Mouse (Mus musculus) forebrain, postnatal 0 days (tissue): ENCODE results near the gene Mrm1. TPM values are rescaled to one million over a fixed set of nuclear protein-coding genes. Genes with fewer than 3 reads are reported as not detected.

ENCODE experiments used
- ATAC-seq: fragments of 200-750 bp; cut with Nextera tagmentation; 2 replicates; pipeline ENCODE4 v1.8.0; 2017; ENCODE audit warnings: mild to moderate bottlenecking, moderate library complexity
- DNase-seq: peaks from one replicate; pipeline ENCODE4 v3.0.0-alpha.2; 2015
- H3K27ac ChIP-seq: fragments of 300-500 bp; sonication (generic); 2 replicates; pipeline ENCODE4 v1.5.1; 2014; ENCODE audit warnings: low read depth, mild to moderate bottlenecking, antibody characterized with exemption, low read length, moderate library complexity, mixed read lengths
- H3K27me3 ChIP-seq: fragments of 300-500 bp; sonication (generic); 2 replicates; pipeline ENCODE4 v1.6.1; 2014; ENCODE audit warnings: mild to moderate bottlenecking, low read length, mixed read lengths; ENCODE audit not compliant: insufficient read depth
- H3K36me3 ChIP-seq: fragments of 300-500 bp; sonication (generic); 2 replicates; pipeline ENCODE4 v1.6.1; 2014; ENCODE audit warnings: mild to moderate bottlenecking, moderate library complexity; ENCODE audit not compliant: insufficient read depth
- H3K4me1 ChIP-seq: fragments of 300-500 bp; sonication (generic); 2 replicates; pipeline ENCODE4 v1.6.1; 2014; ENCODE audit warnings: antibody characterized with exemption; ENCODE audit not compliant: insufficient read depth
- H3K4me2 ChIP-seq: fragments of 300-500 bp; sonication (generic); 2 replicates; pipeline ENCODE4 v1.6.1; 2014; ENCODE audit warnings: low read depth, mild to moderate bottlenecking, moderate library complexity
- H3K4me3 ChIP-seq: fragments of 300-500 bp; sonication (generic); 2 replicates; pipeline ENCODE4 v1.5.1; 2014; ENCODE audit warnings: low read depth, low read length, mixed read lengths
- H3K9ac ChIP-seq: fragments of 300-500 bp; sonication (generic); 2 replicates; pipeline ENCODE4 v1.6.1; 2014; ENCODE audit warnings: mild to moderate bottlenecking
- H3K9me3 ChIP-seq: fragments of 300-500 bp; sonication (generic); 2 replicates; pipeline ENCODE4 v1.6.1; 2016; ENCODE audit warnings: low read length
- CTCF ChIP-seq: sonication (generic); IDR thresholded peaks from 2 replicates; pipeline ENCODE4 v1.5.1; 2016; ENCODE audit warnings: antibody characterized with exemption, control low read depth, low read depth
- WGBS: fragments of 180-500 bp; shearing (Covaris S2); extraction: QIAGEN DNeasy Blood & Tissue Kit; methylation state at CpG from one replicate; pipeline ENCODE4 v1.1.7; 2014; 5-methylcytosine and 5-hydroxymethylcytosine counted together
- polyA plus RNA-seq: library from polyadenylated mRNA; unstranded; fragments of >200 nt; fragmentation: Nextera tagmentation; extraction: Ambion mirVana; gene quantifications from 2 replicates; pipeline ENCODE4 v1.2.1, GENCODE M21; 2015
- total RNA-seq: library from RNA; depleted of rRNA; stranded (reverse); fragments of >200 nt; gene quantifications from 2 replicates; pipeline ENCODE4 v1.2.3, GENCODE M21; 2014

The Mrm1 gene
- total and polyA plus RNA-seq, 2 experiments from 2014 or later, result 12.8 to 14.6 TPM

DNA sequence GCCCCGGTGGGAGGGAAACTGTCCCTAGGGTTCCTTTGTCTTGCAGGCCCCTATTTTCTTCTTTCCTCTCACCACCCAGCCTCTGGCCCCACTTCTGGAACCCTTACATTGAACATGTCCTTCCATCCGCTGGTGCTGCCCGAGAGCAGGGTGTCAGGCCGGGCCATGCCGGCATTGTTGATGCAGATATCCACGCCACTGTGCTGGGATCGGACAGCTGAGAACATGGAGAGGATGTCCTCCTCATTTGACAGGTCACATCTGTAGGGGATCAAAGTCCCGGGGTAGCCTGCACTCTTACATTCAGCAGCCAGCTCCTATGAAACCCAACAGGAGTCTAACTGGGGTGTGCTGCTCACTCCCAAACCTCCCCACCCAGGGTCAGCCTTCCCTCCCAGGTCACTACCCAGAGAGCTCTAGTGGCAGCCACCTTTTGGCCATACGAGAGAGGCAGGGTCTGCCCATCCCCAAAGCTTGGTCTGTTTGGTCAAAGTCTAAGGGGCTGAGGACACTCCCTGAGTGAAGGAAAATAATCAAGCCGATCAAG, 6.0 kb upstream of the Mrm1 start:
- Histone ChIP-seq H3K4me3 (no peak overlapping the region), H3K9me3 (no peaks in the 10 kb centered on the region), H3K27me3 (no peaks in the 10 kb centered on the region), H3K4me1 (no peaks in the 10 kb centered on the region; the same call in none of the 2 replicates), H3K27ac (no peak overlapping the region), H3K36me3 (no peaks in the 10 kb centered on the region), H3K9ac (no peak overlapping the region), H3K4me2 (no peak overlapping the region)
- no peak for DNase-seq
- no peak for ATAC-seq
- TF ChIP-seq CTCF, result no peak
- WGBS, result 94% methylated on average over 10 of the region's 10 CpGs

DNA sequence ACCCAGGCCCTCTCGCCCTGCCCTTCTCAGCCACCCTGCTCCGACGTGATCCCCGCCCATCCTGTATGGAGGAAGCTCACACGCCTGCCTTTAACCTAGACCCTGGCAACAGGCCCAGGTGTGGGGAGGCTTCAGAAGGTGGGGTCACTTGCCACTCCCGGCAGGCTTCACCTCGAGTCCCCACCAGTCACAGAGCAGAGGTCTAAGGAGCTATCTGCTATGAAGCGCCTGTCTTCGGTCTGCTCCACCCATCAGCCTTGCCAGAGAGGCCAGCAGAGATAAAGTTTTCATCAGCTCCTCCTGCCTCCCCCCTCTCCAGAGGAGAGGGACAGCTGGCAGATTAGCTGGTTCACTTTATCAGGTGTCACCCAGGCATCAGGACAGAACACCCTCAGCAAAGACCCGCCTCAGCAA, 4.2 kb upstream of the Mrm1 start:
- 70% methylated on average over 10 of the region's 10 CpGs for WGBS
- no peaks in the 10 kb centered on the region for H3K9me3 ChIP-seq
- no peak overlapping the region for H3K4me2 ChIP-seq
- H3K9ac ChIP-seq, result no peak overlapping the region
- no peaks in the 10 kb centered on the region; the same call in 1 of the 2 replicates for H3K4me1 ChIP-seq
- ATAC-seq, result no peak
- no peaks in the 10 kb centered on the region for H3K27me3 ChIP-seq
- no peak overlapping the region for H3K27ac ChIP-seq
- TF ChIP-seq CTCF, result no peak
- no peaks in the 10 kb centered on the region for H3K36me3 ChIP-seq
- H3K4me3 ChIP-seq, result no peak overlapping the region
- DNase-seq, result no peak

DNA sequence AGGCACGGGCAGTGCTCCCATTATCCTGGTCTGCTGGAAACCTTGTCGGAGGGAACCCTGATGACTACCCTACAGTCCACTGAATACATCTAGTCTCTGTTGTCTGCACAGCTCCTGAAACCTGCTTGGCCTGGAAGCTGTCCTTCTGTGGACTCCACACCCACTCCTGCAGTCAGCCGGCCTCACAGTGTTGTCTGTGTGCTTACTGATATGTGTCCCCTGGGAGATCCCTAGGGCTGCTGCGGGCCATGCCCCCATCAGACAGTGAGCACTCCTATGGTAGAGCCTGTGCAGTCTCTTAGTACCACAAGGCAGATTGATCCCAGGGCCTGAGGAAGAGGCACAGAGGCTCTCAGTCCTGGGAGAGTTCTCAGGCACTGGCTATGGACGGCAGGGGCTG, 3.2 kb upstream of the Mrm1 start:
- DNase-seq (no peak), ATAC-seq (no peak)
- Histone ChIP-seq H3K27ac (no peak overlapping the region), H3K27me3 (no peaks in the 10 kb centered on the region), H3K9ac (no peak overlapping the region), H3K9me3 (no peaks in the 10 kb centered on the region), H3K36me3 (no peaks in the 10 kb centered on the region), H3K4me3 (no peak overlapping the region), H3K4me2 (no peak overlapping the region), H3K4me1 (0 out of 2 replicates have a peak, but pooled peaks cover 3% of the 10 kb centered on the region)
- 85% methylated on average over 5 of the region's 5 CpGs for WGBS
- TF ChIP-seq CTCF, result no peak

DNA sequence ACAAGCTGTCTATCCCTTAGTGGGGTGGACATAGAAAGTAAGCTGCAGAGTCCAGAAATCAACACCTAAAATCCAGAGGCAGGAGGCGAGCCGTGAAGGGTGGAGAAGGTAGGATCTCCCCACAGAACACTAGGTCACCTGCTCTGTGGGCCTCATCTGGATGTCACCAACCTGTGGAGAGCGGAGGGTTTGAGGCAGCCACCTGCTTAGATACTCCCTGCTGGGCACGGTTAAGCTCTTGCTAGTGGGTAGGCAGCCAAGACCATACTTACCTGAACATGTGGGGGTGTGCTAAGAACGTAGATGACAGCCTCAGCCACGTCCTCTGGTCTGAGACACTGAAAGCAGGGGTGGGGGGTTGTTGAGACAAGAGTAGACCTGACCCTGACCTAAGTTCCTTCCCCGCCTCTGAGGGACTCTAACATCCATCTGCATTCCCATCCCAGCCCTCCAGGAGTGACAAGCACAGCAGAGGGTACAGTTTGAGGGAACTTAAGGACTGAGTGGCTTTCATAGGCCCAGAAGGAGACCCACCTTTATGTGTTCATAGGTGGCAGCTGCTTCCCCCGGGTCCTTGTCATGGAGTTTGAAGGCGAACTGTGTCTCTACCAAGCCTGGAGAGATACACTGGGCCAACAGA, 1.9 kb upstream of the Mrm1 start:
- H3K4me1 ChIP-seq, result 0 out of 2 replicates have a peak, but pooled peaks cover 3% of the 10 kb centered on the region
- no peak overlapping the region for H3K9ac ChIP-seq
- ATAC-seq (no peak), DNase-seq (no peak)
- no peaks in the 10 kb centered on the region for H3K36me3 ChIP-seq
- no peak for TF ChIP-seq CTCF
- no peak overlapping the region for H3K27ac ChIP-seq
- H3K9me3 ChIP-seq, result no peaks in the 10 kb centered on the region
- no peak overlapping the region for H3K4me2 ChIP-seq
- 93% methylated on average over 9 of the region's 9 CpGs for WGBS
- no peaks in the 10 kb centered on the region for H3K27me3 ChIP-seq
- H3K4me3 ChIP-seq, result no peak overlapping the region

DNA sequence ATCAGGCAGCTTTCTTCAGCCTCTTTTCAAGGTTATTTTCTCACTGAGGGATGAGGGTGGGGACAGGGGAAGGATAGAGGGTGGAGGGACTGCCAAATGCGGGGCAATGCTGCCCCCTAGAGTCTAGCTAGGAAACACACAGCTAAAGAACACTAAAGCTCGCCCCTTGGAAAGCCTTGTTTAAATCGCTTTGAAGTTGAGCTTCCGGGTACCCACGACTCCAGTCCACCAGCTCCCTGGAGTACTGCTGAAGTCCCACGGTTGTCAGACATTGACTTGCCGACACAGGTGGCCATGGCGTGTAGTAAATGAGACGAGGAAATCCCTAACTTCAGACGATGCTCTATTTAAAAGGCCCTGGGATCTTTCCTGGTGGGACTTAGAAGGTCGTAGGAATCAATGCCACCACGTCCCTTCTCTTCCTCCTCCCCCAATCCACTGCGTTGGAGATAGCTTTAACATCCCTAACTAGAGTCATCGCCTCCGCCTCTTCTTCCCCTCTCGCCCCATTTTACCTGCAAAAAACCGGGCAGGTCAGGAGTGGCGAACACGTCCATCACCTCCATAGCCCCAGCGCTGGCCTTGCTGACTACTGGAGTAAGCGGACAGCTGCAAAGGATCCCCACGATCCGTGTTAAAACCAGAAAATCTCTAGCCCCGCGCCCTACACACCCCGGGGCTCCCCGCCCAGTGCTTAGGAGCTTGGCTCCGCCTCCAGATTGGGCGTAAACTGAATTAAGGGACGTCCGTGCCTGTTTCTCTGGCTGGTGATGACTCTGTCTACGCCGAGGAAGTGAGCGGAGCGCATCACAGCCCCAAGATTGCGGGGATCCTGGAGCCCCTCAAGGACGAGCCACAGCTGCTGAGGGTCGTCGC, 992 bp downstream of the Mrm1 start:
- Histone ChIP-seq H3K4me3 (peak overlapping the region; percentile 73), H3K4me2 (peak overlapping the region; percentile 93), H3K9ac (peak overlapping the region; percentile 63), H3K9me3 (no peaks in the 10 kb centered on the region), H3K27me3 (no peaks in the 10 kb centered on the region), H3K27ac (peak overlapping the region; percentile 72), H3K36me3 (no peaks in the 10 kb centered on the region), H3K4me1 (0 out of 2 replicates have a peak, but pooled peaks cover 3% of the 10 kb centered on the region)
- peak; percentile 86 for TF ChIP-seq CTCF
- DNase-seq (peak; percentile 86), ATAC-seq (peak; percentile 65)
- WGBS, result under 1% methylated on average over 39 of the region's 39 CpGs

DNA sequence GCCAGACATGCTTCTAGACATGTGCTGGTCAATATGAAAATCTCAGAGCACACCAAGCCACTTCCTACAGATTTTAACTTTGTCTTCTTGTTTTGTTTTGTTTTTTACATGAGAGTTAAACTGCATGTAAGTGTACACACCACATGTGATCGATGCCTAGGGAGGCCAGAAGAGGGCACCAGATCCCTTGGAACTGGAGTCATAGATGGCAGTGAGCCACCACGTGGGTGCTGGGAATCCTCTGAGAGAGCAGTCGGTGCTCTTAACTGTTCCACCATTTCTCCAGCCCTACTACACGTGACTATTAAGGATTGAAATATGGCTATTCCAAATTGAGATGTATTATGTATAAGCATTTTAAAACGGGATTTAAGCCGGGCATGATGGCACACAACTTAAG, 2.0 kb downstream of the Mrm1 start:
- DNase-seq, result no peak
- 0 out of 2 replicates have a peak, but pooled peaks cover 3% of the 10 kb centered on the region for H3K4me1 ChIP-seq
- WGBS, result 81% methylated on average over 6 of the region's 6 CpGs

More for the DNA sequence above, 2.0 kb downstream of the Mrm1 start:
- no peak for ATAC-seq
- H3K36me3 ChIP-seq, result no peaks in the 10 kb centered on the region
- H3K9ac ChIP-seq, result no peak overlapping the region
- no peaks in the 10 kb centered on the region for H3K27me3 ChIP-seq
- TF ChIP-seq CTCF, result peak; percentile 34
- no peak overlapping the region for H3K4me2 ChIP-seq
- no peak overlapping the region for H3K4me3 ChIP-seq
- H3K9me3 ChIP-seq, result no peaks in the 10 kb centered on the region
- H3K27ac ChIP-seq, result no peak overlapping the region
